Mouse (Mus musculus): ENCODE results near the gene Kdf1. TPM values are rescaled to one million over a fixed set of nuclear protein-coding genes. Genes with fewer than 3 reads are reported as not detected.
A peak's percentile ranks its signal among the peaks of the same experiment; 100 is the strongest.

Kdf1 gene
- polyA plus RNA-seq, 2 experiments, result 0.18 to 0.53 TPM

DNA sequence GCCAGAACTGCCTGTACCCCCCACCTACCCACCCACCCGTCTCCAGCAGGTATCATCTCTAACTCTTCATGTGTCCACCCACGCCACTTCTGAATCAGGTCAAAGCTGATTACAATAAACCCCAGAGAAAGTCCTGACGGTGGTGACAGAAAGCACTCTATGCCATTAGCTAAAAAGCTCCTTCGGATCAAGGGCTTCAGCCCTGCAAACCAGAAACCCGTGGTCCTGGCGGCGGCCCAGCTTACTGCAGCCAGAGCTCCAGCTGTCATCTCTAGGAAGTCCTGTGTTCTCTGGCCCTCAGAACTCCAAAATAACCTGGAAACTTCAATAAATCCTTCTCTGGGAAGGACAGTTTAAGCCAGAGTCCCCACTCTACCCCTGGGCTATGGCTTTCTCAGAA, 23.1 kb upstream of the Kdf1 start:
- no peak for TF ChIP-seq EP300 (IDR thresholded peaks at IDR 0.05; ENCODE audit: low read depth)
- TF ChIP-seq CTCF (IDR thresholded peaks at IDR 0.05; ENCODE audit: low read depth), result no peak
- Histone ChIP-seq H3K27ac (no peak overlapping the region), H3K9me3 (ENCODE audit: control insufficient read depth, low read length) (no peaks in the 10 kb centered on the region), H3K9ac (replicated peaks) (no peak overlapping the region), H3K27me3 (ENCODE audit: control insufficient read depth, insufficient read depth, low read length) (peaks cover 65% of the 10 kb centered on the region), H3K4me2 (ENCODE audit: low read depth) (no peak overlapping the region), H3K36me3 (replicated peaks; ENCODE audit: control insufficient read depth, insufficient read depth, low read depth) (no peaks in the 10 kb centered on the region), H3K4me1 (replicated peaks; ENCODE audit: control insufficient read depth in 2 of 2, insufficient read depth in 2 of 2, low read length in 1 of 2) (peaks cover 0 to 11% of the 10 kb centered on the region in 2 experiments; a peak in 2 of 4 replicates), H3K4me3 (ENCODE audit: insufficient read depth in 1 of 2, low read depth in 2 of 2, low read length in 2 of 2) (no peak overlapping the region)
- ATAC-seq (ENCODE audit: insufficient read depth), result no peak
- DNase-seq (ENCODE audit: low read depth in 3 of 3, low spot score in 3 of 3), result no peak
- 35% methylated on average over 7 of the region's 7 CpGs for WGBS (ENCODE audit: insufficient replicate concordance)

GRCm38 (mm10) chr4:133496738-133497445, 21.9 kb upstream of the Kdf1 start:
- Histone ChIP-seq H3K36me3 (replicated peaks; ENCODE audit: control insufficient read depth, insufficient read depth, low read depth) (no peaks in the 10 kb centered on the region), H3K9me3 (ENCODE audit: control insufficient read depth, low read length) (no peaks in the 10 kb centered on the region), H3K9ac (replicated peaks) (no peak overlapping the region), H3K27ac (no peak overlapping the region), H3K27me3 (ENCODE audit: control insufficient read depth, insufficient read depth, low read length) (peaks cover 71% of the 10 kb centered on the region), H3K4me3 (ENCODE audit: insufficient read depth in 1 of 2, low read depth in 2 of 2, low read length in 2 of 2) (no peak overlapping the region), H3K4me2 (ENCODE audit: low read depth) (no peak overlapping the region), H3K4me1 (replicated peaks; ENCODE audit: control insufficient read depth in 2 of 2, insufficient read depth in 2 of 2, low read length in 1 of 2) (peaks cover 0 to 5% of the 10 kb centered on the region in 2 experiments; a peak in 1 of 4 replicates)
- WGBS (ENCODE audit: insufficient replicate concordance), result 22% methylated on average over 6 of the region's 6 CpGs
- TF ChIP-seq EP300 (IDR thresholded peaks at IDR 0.05; ENCODE audit: low read depth) (no peak), CTCF (IDR thresholded peaks at IDR 0.05; ENCODE audit: low read depth) (no peak)
- DNase-seq (ENCODE audit: low read depth in 3 of 3, low spot score in 3 of 3) (no peak), ATAC-seq (ENCODE audit: insufficient read depth) (no peak)

GRCm38 (mm10) chr4:133497461-133498159, 21.2 kb upstream of the Kdf1 start:
- peak overlapping the region; percentile 47 for H3K4me2 ChIP-seq (ENCODE audit: low read depth)
- TF ChIP-seq EP300 (IDR thresholded peaks at IDR 0.05; ENCODE audit: low read depth), result no peak
- TF ChIP-seq CTCF (IDR thresholded peaks at IDR 0.05; ENCODE audit: low read depth), result no peak
- H3K4me1 ChIP-seq (replicated peaks; ENCODE audit: control insufficient read depth in 2 of 2, insufficient read depth in 2 of 2, low read length in 1 of 2), result peaks cover 0 to 5% of the 10 kb centered on the region in 2 experiments; a peak in 1 of 4 replicates
- ATAC-seq (ENCODE audit: insufficient read depth), result no peak
- no peak overlapping the region for H3K9ac ChIP-seq (replicated peaks)
- H3K4me3 ChIP-seq (ENCODE audit: insufficient read depth in 1 of 2, low read depth in 2 of 2, low read length in 2 of 2), result peak overlapping the region in 1 of 2 experiments; percentile 30; a peak in 2 of 4 replicates
- H3K9me3 ChIP-seq (ENCODE audit: control insufficient read depth, low read length), result no peaks in the 10 kb centered on the region
- H3K27ac ChIP-seq, result no peak overlapping the region
- H3K27me3 ChIP-seq (ENCODE audit: control insufficient read depth, insufficient read depth, low read length), result peaks cover 72% of the 10 kb centered on the region
- DNase-seq (ENCODE audit: low read depth in 3 of 3, low spot score in 3 of 3), result no peak
- WGBS (ENCODE audit: insufficient replicate concordance), result 1% methylated on average over 69 of the region's 70 CpGs
- no peaks in the 10 kb centered on the region for H3K36me3 ChIP-seq (replicated peaks; ENCODE audit: control insufficient read depth, insufficient read depth, low read depth)

DNA sequence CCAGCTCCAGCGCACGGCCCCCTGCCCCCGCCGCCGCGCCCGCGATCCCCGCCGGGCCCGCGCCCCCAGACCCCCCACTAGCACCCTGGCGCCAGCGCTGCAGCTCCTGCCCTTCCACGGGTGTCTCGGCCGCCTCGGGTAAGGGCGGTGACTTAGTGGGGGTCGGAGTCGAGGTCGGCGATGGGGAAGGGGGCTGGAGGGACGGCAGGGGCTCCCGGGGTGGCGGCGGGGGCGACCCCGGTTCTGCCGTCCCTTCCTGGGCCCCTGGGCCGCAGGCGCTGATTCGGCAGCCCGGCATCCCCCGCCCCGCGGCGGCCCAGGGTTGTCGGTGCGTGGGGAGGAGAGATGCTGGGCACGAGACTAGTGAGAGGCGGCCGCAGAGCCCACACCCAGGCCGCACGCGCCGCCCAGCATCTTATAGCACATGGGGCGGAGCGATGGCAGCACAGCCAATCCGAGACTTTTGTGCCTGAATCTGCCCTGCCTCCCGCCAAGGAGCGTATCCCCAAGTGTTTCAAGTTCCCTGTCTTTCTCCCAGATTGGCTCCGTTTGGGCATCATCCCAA, 20.5 kb upstream of the Kdf1 start, which contains the start of gene Trnp1:
Gene Trnp1 (minus strand): TSS at position 391 of the 565 bp plus-strand sequence.
- Histone ChIP-seq H3K4me1 (replicated peaks; ENCODE audit: control insufficient read depth in 2 of 2, insufficient read depth in 2 of 2, low read length in 1 of 2) (peaks cover 0 to 5% of the 10 kb centered on the region in 2 experiments; a peak in 1 of 4 replicates), H3K4me3 (ENCODE audit: insufficient read depth in 1 of 2, low read depth in 2 of 2, low read length in 2 of 2) (peak within 1 kb of the TSS in 1 of 2 experiments; percentile 30; a peak in 2 of 4 replicates), H3K36me3 (replicated peaks; ENCODE audit: control insufficient read depth, insufficient read depth, low read depth) (no peaks in the 10 kb centered on the region), H3K4me2 (ENCODE audit: low read depth) (peak within 1 kb of the TSS; percentile 47), H3K9me3 (ENCODE audit: control insufficient read depth, low read length) (no peaks in the 10 kb centered on the region), H3K27ac (no peak within 1 kb of the TSS), H3K27me3 (ENCODE audit: control insufficient read depth, insufficient read depth, low read length) (peaks cover 72% of the 10 kb centered on the region), H3K9ac (replicated peaks) (no peak within 1 kb of the TSS)
- peak in 2 of 3 experiments; percentile 30 to 32 for DNase-seq (ENCODE audit: low read depth in 3 of 3, low spot score in 3 of 3)
- 1% methylated on average over 49 of the region's 53 CpGs for WGBS (ENCODE audit: insufficient replicate concordance)
- TF ChIP-seq CTCF (IDR thresholded peaks at IDR 0.05; ENCODE audit: low read depth) (no peak), EP300 (IDR thresholded peaks at IDR 0.05; ENCODE audit: low read depth) (no peak)
- ATAC-seq (ENCODE audit: insufficient read depth), result peak; percentile 51; the same call in 1 of the 2 replicates

- no peak overlapping the region for H3K27ac ChIP-seq
- H3K36me3 ChIP-seq (replicated peaks; ENCODE audit: control insufficient read depth, insufficient read depth, low read depth), result no peaks in the 10 kb centered on the region
- peaks cover 61% of the 10 kb centered on the region for H3K27me3 ChIP-seq (ENCODE audit: control insufficient read depth, insufficient read depth, low read length)
- no peak overlapping the region for H3K4me2 ChIP-seq (ENCODE audit: low read depth)
- DNase-seq (ENCODE audit: low read depth in 3 of 3, low spot score in 3 of 3) (no peak), ATAC-seq (ENCODE audit: insufficient read depth) (no peak)
- 20% methylated on average over 7 of the region's 7 CpGs for WGBS (ENCODE audit: insufficient replicate concordance)
- H3K4me3 ChIP-seq (ENCODE audit: insufficient read depth in 1 of 2, low read depth in 2 of 2, low read length in 2 of 2), result no peak overlapping the region
- H3K9me3 ChIP-seq (ENCODE audit: control insufficient read depth, low read length), result no peaks in the 10 kb centered on the region
- TF ChIP-seq EP300 (IDR thresholded peaks at IDR 0.05; ENCODE audit: low read depth), result no peak
- no peak for TF ChIP-seq CTCF (IDR thresholded peaks at IDR 0.05; ENCODE audit: low read depth)
- no peaks in the 10 kb centered on the region for H3K4me1 ChIP-seq (replicated peaks; ENCODE audit: control insufficient read depth in 2 of 2, insufficient read depth in 2 of 2, low read length in 1 of 2)
- no peak overlapping the region for H3K9ac ChIP-seq (replicated peaks)
These were observed 17.2 kb upstream of the Kdf1 start for GRCm38 (mm10) chr4:133501514-133501913.

Data from liver, embryonic 14.5 days (tissue).